Mouse (Mus musculus) liver, adult 2 months (tissue): Measurements from ENCODE around the gene Cog5. TPM values are rescaled to one million over a fixed set of nuclear protein-coding genes. Genes with fewer than 3 reads are reported as not detected.
"Not testable (repeated sequence)": the region's sequence is repeated elsewhere in the genome, so short reads cannot be mapped to it uniquely, and the experiment has no call there.

ENCODE experiments used
- DNase-seq: peaks from one replicate; pipeline ENCODE4 v3.0.0-alpha.2; 2011; ENCODE audit warnings: low read depth, low spot score; ENCODE audit errors: extremely low read depth
- H3K27ac ChIP-seq: fragments of 200-500 bp; replicated peaks from 2 replicates; pipeline ENCODE4 v1.5.1; 2012; ENCODE audit warnings: low read depth, mild to moderate bottlenecking, control low read depth, inconsistent platforms, low read length; ENCODE audit not compliant: insufficient read depth
- H3K27me3 ChIP-seq: fragments of 200-500 bp; 2 replicates; pipeline ENCODE4 v1.6.1; 2012; ENCODE audit warnings: mild to moderate bottlenecking, moderate library complexity, low read length, inconsistent platforms; ENCODE audit not compliant: control insufficient read depth, insufficient read depth
- H3K36me3 ChIP-seq: fragments of 200-500 bp; 2 replicates; pipeline ENCODE4 v1.6.1; 2012; ENCODE audit warnings: low read length, inconsistent platforms; ENCODE audit not compliant: control insufficient read depth, insufficient read depth
- H3K4me1 ChIP-seq: fragments of 200-500 bp; 2 replicates; pipeline ENCODE4 v1.6.1; 2011; ENCODE audit warnings: low read length; ENCODE audit not compliant: control insufficient read depth, insufficient read depth
- H3K4me3 ChIP-seq: fragments of 200-500 bp; 2 replicates; pipeline ENCODE4 v1.5.1; 2011; ENCODE audit warnings: low read depth, mild to moderate bottlenecking, control low read depth, low read length, moderate library complexity; ENCODE audit not compliant: insufficient read depth
- H3K79me2 ChIP-seq: fragments of 200-500 bp; 2 replicates; pipeline ENCODE4 v1.6.1; 2012; ENCODE audit warnings: inconsistent platforms, mild to moderate bottlenecking, low read length, moderate library complexity; ENCODE audit not compliant: control insufficient read depth, insufficient read depth
- H3K9ac ChIP-seq: fragments of 200-500 bp; 2 replicates; pipeline ENCODE4 v1.6.1; 2012; ENCODE audit warnings: low read depth, mild to moderate bottlenecking, control low read depth, inconsistent platforms, low read length
- CTCF ChIP-seq: fragments of 200-500 bp; IDR thresholded peaks from 2 replicates; pipeline ENCODE4 v1.5.1; 2011; ENCODE audit warnings: low read depth, low read length, control low read depth
- POLR2A ChIP-seq: fragments of 200-500 bp; IDR thresholded peaks from 2 replicates; pipeline ENCODE4 v1.6.1; 2011; ENCODE audit warnings: low read length, control low read depth; ENCODE audit not compliant: insufficient read depth; ENCODE audit errors: extremely low read depth
- WGBS: fragments of 180-500 bp; shearing (Covaris S2); methylation state at CpG from one replicate; pipeline ENCODE4 v1.1.7; 2018; 5-methylcytosine and 5-hydroxymethylcytosine counted together
- polyA plus RNA-seq: library from polyadenylated mRNA; depleted of rRNA; stranded (reverse); fragments of >200 nt; gene quantifications from 2 replicates; pipeline ENCODE4 v1.2.3, GENCODE M21; 2012; rRNA removed
- total RNA-seq: library from RNA; depleted of rRNA; stranded (reverse); fragments of >200 nt; gene quantifications from 2 replicates; pipeline ENCODE4 v1.2.3, GENCODE M21; 2014; rRNA removed

Gene Cog5
- total RNA-seq (28.7 and 33.5 TPM in 2 replicates), polyA plus RNA-seq (7.6 and 9.2 TPM in 2 replicates)

DNA sequence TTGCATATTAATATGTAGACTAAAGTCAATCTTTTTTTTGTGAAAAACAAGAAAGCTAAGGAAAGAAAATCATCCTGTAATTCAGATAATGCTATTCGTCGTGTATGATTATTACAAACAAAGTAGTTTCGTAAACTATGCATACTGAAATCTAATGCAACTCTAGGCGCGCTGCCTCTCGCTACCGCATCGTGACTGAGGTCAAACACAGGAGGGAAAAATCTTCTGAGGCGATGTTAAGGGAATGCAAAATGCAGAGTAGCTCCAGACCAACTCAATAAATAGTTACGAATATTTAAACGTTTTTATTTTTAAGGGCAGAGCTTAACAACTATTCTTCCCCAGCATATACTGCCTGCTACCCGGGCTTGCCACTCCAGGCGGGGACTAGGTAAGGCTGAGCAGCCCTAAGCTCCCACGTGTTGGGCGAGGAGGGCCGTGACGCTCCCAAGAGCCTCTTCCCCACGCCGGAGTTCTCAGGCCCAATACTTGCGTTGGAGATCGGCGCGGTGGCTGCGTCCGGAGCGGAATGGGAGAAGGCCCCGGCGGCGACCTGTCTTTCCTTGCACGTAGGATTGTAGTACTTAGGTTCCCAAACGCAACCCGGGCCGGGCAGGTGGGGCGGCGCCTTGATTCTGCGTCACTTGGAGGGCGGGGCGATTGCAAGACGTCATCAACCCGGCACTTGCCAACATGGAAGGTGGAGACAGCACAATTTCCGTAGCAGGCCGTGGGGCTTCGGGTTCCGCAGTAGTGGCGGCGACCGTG lies at the start of gene Cog5, which contains the start of gene Dus4l:
TSS of gene Cog5 (plus strand) at position 673 of the 768 bp plus-strand sequence.
TSS of gene Dus4l (minus strand) at position 630 of the 768 bp plus-strand sequence.
- under 1% methylated on average over 47 of the region's 47 CpGs for WGBS
- H3K27me3 ChIP-seq = no peaks in the 10 kb centered on the region
- DNase-seq = peak; percentile 79
- H3K36me3 ChIP-seq = no peaks in the 10 kb centered on the region
- peak within 1 kb of the TSS; percentile 69 for H3K27ac ChIP-seq
- no peak for TF ChIP-seq CTCF
- peak; percentile 67; the same call in 1 of the 2 replicates for TF ChIP-seq POLR2A
- H3K9ac ChIP-seq = peak within 1 kb of the TSS; percentile 88
- H3K4me1 ChIP-seq = peaks cover 3% of the 10 kb centered on the region
- H3K4me3 ChIP-seq = peak within 1 kb of the TSS; percentile 87
- H3K79me2 ChIP-seq = peaks cover 7% of the 10 kb centered on the region; the same call in 1 of the 2 replicates

DNA sequence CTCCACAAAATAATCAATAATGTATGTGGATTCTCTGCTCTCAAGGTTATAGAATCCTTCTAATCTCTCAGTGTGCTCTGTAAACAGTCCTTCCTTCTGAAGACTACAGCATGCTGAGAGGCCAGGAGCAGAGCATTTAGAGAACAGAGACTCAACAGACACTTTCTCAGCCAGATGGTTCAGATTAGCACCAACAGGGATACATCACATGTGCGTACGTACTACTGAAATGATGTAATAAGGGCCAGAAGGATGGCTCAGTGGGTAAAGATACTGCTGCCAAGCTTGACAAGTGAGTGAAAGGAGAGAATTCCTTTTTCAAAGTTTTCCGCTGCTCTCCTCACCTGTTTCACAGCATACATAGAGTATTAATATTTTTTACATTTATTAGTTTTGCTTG lies 49.8 kb upstream of the Cog5 start:
- H3K79me2 ChIP-seq = no peaks in the 10 kb centered on the region
- H3K9ac ChIP-seq = no peak overlapping the region
- H3K36me3 ChIP-seq = no peaks in the 10 kb centered on the region
- no peaks in the 10 kb centered on the region for H3K27me3 ChIP-seq
- TF ChIP-seq CTCF (no peak), POLR2A (no peak)
- 94% methylated on average over 3 of the region's 3 CpGs for WGBS
- H3K4me1 ChIP-seq = no peaks in the 10 kb centered on the region
- DNase-seq = no peak
- no peak overlapping the region for H3K27ac ChIP-seq
- H3K4me3 ChIP-seq = no peak overlapping the region

GRCm38 (mm10) chr12:31608138-31608537 lies 46.5 kb upstream of the Cog5 start:
- Histone ChIP-seq H3K4me1 (no peaks in the 10 kb centered on the region), H3K79me2 (no peaks in the 10 kb centered on the region), H3K27ac (no peak overlapping the region), H3K27me3 (no peaks in the 10 kb centered on the region), H3K9ac (no peak overlapping the region), H3K4me3 (no peak overlapping the region), H3K36me3 (no peaks in the 10 kb centered on the region)
- 69% methylated on average over 3 of the region's 3 CpGs for WGBS
- TF ChIP-seq POLR2A (no peak), CTCF (no peak)
- DNase-seq = no peak

GRCm38 (mm10) chr12:31613353-31613752 lies 41.3 kb upstream of the Cog5 start:
- H3K4me3 ChIP-seq = no peak overlapping the region
- DNase-seq = no peak
- 88% methylated on average over 4 of the region's 4 CpGs for WGBS
- H3K4me1 ChIP-seq = no peaks in the 10 kb centered on the region
- H3K27me3 ChIP-seq = no peaks in the 10 kb centered on the region
- no peaks in the 10 kb centered on the region for H3K79me2 ChIP-seq
- H3K9ac ChIP-seq = no peak overlapping the region
- no peak for TF ChIP-seq POLR2A
- no peak for TF ChIP-seq CTCF
- H3K27ac ChIP-seq = no peak overlapping the region
- peaks cover 12% of the 10 kb centered on the region for H3K36me3 ChIP-seq

- H3K27me3 ChIP-seq = no peaks in the 10 kb centered on the region
- peaks cover 10% of the 10 kb centered on the region for H3K36me3 ChIP-seq
- TF ChIP-seq POLR2A = no peak
- no peak for TF ChIP-seq CTCF
- no peak overlapping the region for H3K4me3 ChIP-seq
- H3K9ac ChIP-seq = no peak overlapping the region
- WGBS = 84% methylated on average over 8 of the region's 8 CpGs
- no peaks in the 10 kb centered on the region for H3K4me1 ChIP-seq
- no peaks in the 10 kb centered on the region for H3K79me2 ChIP-seq
- no peak overlapping the region for H3K27ac ChIP-seq
- no peak for DNase-seq
Observed at GRCm38 (mm10) chr12:31620106-31620505, 34.6 kb upstream of the Cog5 start.

DNA sequence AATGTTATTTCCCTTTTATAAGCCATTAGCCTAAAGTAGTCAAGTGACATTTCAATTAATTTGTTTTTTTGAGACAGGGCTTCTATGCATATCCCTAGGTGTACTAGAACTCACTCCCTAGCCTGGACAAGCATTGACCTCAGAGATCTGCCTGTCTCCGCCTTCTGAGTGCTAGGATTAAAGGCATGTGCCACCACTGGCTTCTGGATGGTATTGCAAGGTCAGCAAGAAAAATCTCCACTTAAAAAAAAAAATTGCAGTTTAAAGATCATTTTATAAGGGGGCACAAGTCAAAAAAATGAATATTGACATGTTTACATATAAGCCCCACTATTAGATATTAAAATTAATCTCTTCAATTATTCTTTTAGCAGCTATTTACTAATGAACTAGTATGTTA lies 29.7 kb upstream of the Cog5 start:
- 98% methylated on average over 1 of the region's 1 CpGs for WGBS
- H3K9ac ChIP-seq = no peak overlapping the region
- no peak overlapping the region for H3K4me3 ChIP-seq
- no peak overlapping the region for H3K27ac ChIP-seq
- no peak for DNase-seq
- H3K4me1 ChIP-seq = no peaks in the 10 kb centered on the region
- no peaks in the 10 kb centered on the region for H3K79me2 ChIP-seq
- TF ChIP-seq CTCF (no peak), POLR2A (no peak)
- peaks cover 12% of the 10 kb centered on the region for H3K36me3 ChIP-seq
- no peaks in the 10 kb centered on the region for H3K27me3 ChIP-seq

DNA sequence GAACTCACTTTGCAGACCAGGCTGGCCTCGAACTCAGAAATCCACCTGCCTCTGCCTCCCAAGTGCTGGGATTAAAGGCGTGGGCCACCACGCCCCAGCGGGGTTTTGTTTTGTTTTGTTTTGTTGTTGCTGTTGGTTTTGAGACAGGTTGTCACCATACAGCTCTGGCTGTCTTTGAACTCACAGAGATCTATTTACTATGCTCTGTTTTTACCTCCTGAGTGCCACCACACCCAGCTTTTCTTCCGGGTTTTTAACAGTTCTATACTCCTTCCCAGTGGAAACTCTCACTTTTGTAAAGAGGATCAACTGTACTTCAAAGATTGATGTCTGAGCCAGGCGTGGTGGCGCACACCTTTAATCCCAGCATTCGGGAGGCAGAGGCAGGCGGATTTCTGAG lies 26.3 kb upstream of the Cog5 start:
- not testable (repeated sequence) for H3K4me1 ChIP-seq, DNase-seq, H3K27ac ChIP-seq, H3K4me3 ChIP-seq, H3K27me3 ChIP-seq, H3K79me2 ChIP-seq, H3K9ac ChIP-seq
- peaks cover 11% of the 10 kb centered on the region for H3K36me3 ChIP-seq
- 96% methylated on average over 9 of the region's 9 CpGs for WGBS
